Mouse (Mus musculus) brain, embryonic 14.5 days (tissue): ENCODE measurements around the gene 1110002E22Rik.

Experiments
- CTCF ChIP-seq: fragments of 200-500 bp; IDR thresholded peaks from 2 replicates; pipeline ENCODE4 v1.5.1; 2012; ENCODE audit warnings: inconsistent platforms, mild to moderate bottlenecking, moderate library complexity, borderline replicate concordance; ENCODE audit not compliant: insufficient read depth, insufficient read length; ENCODE audit errors: extremely low read depth
- POLR2A ChIP-seq: fragments of 200-500 bp; IDR thresholded peaks from 2 replicates; pipeline ENCODE4 v1.6.1; 2012; ENCODE audit warnings: mild to moderate bottlenecking, inconsistent platforms, borderline replicate concordance; ENCODE audit not compliant: poor library complexity, insufficient read depth, insufficient read length, severe bottlenecking; ENCODE audit errors: extremely low read depth

GRCm38 (mm10) chr3:138067288-138067687 is 2.4 kb downstream of the 1110002E22Rik start, which contains the start of gene Gm5105:
- TF ChIP-seq CTCF (no peak), POLR2A (no peak)
